Mouse (Mus musculus) hindbrain, embryonic 13.5 days (tissue): ENCODE data around the gene Mfsd4a. TPM values are rescaled to one million over a fixed set of nuclear protein-coding genes. Genes with fewer than 3 reads are reported as not detected.

Experiments
- polyA plus RNA-seq: library from polyadenylated mRNA; unstranded; fragments of >200 nt; fragmentation: Nextera tagmentation; extraction: Ambion mirVana; gene quantifications from 2 replicates; pipeline ENCODE4 v1.2.1, GENCODE M21; 2015

The Mfsd4a gene
- polyA plus RNA-seq, 1 experiment from 2014 or later: 7.2 TPM

Other genes with a start within 250 kb of the Mfsd4a start
- 13.3 and 13.6 TPM in 2 replicates for gene Slc41a1, start 240.6 kb downstream of the Mfsd4a start, polyA plus RNA-seq
- 8.0 TPM in 2 replicates for gene Rab29, start 200.8 kb downstream of the Mfsd4a start, polyA plus RNA-seq
- 58.4 and 61.6 TPM in 2 replicates for gene Nucks1, start 157.5 kb downstream of the Mfsd4a start, polyA plus RNA-seq
- 1.8 and 4.3 TPM in 2 replicates for gene Slc45a3, start 105.1 kb downstream of the Mfsd4a start, polyA plus RNA-seq
- 10.6 and 11.0 TPM in 2 replicates for gene Elk4, start 60.5 kb downstream of the Mfsd4a start, polyA plus RNA-seq
- gene Cdk18, start 71.6 kb upstream of the Mfsd4a start, polyA plus RNA-seq: 0.31 and 0.32 TPM in 2 replicates
- 24.8 and 25.7 TPM in 2 replicates for gene Lemd1, start 123.4 kb upstream of the Mfsd4a start, polyA plus RNA-seq
- gene AC124108.1, start 123.4 kb upstream of the Mfsd4a start, polyA plus RNA-seq: 4.2 and 4.8 TPM in 2 replicates
- 0.63 and 0.95 TPM in 2 replicates for gene Gm10188, start 161.7 kb upstream of the Mfsd4a start, polyA plus RNA-seq
- gene Klhdc8a, start 230.6 kb upstream of the Mfsd4a start, polyA plus RNA-seq: 5.1 and 5.4 TPM in 2 replicates
- 17.6 and 22.5 TPM in 2 replicates for gene Nuak2, start 248.1 kb upstream of the Mfsd4a start, polyA plus RNA-seq